Comparison of ENCODE assay signal across 8 mouse cellular contexts in genomic region chrX:74249615-74250014, GRCm38 (mm10). TPM values are rescaled to one million over a fixed set of nuclear protein-coding genes. Genes with fewer than 3 reads are reported as not detected.
DNase-seq lines count a peak whose midpoint lies in the region; ATAC-seq and TF ChIP-seq lines count a peak whose summit lies in the region.

TSS of gene Flna (minus strand) at chrX:74249820.

- H3K4me2 ChIP-seq in hindbrain, embryonic 13.5 days = peak within 1 kb of the TSS; percentile 60

- CTCF ChIA-PET in Patski (lab: Charles Lee) = interaction anchor here (0.8 to 3.7 kb wide), 8 partner anchors 9 to 164 kb away, joined by 3 to 28 read pairs (median 6); partner anchors contain the start of genes Fam3a and Ikbkg

- POLR2A ChIA-PET in Patski (lab: Charles Lee) = interaction anchor here (1.5 kb wide), 1 partner anchor 164 kb away, joined by 4 read pairs; no protein-coding TSS in a partner anchor

- in situ Hi-C loops in Patski (cut with MboI; ENCODE audit: low pct_unique_long_range_greater_than_20kb) = loop anchor here (5.0 kb wide), 2 partner anchors 33 to 163 kb away; partner anchors contain the start of genes Dnase1l1 and Taz

- H3K9ac ChIP-seq in hindbrain, embryonic 13.5 days = peak within 1 kb of the TSS; percentile 68

- H3K9me3 ChIP-seq in hindbrain, embryonic 13.5 days = no peaks in the 10 kb centered on the region

- peak within 1 kb of the TSS; percentile 67 for H3K27ac ChIP-seq in hindbrain, embryonic 13.5 days

- 25% methylated on average over 38 of the region's 38 CpGs for WGBS in hindbrain, embryonic 13.5 days

- peaks cover 3% of the 10 kb centered on the region for H3K27me3 ChIP-seq in Patski
- no peaks in the 10 kb centered on the region for H3K27me3 ChIP-seq in hindbrain, embryonic 13.5 days

- H3K4me3 ChIP-seq in hindbrain, embryonic 13.5 days = peak within 1 kb of the TSS; percentile 43

- no peaks in the 10 kb centered on the region for H3K36me3 ChIP-seq in hindbrain, embryonic 13.5 days

- no peak for ATAC-seq in Patski
- no peak for ATAC-seq in hindbrain, embryonic 13.5 days (ENCODE audit: low FRiP score)

- DNase-seq in Patski (ENCODE audit: low read depth, low spot score) = no peak
- peak; percentile 78 to 81 for DNase-seq in cerebellum, postnatal 14 days
- DNase-seq in gastrocnemius, adult 18-20 months (ENCODE audit: low spot score) = peak; percentile 56
- peak; percentile 40 to 46 for DNase-seq in layer of hippocampus, postnatal 25 days (ENCODE audit: extremely low spot score in 1 of 2, low spot score in 1 of 2)
- peak; percentile 66 for DNase-seq in lung, postnatal 25 days (ENCODE audit: low spot score)
- DNase-seq in retina, postnatal 1 day = peak; percentile 79
- peak; percentile 45 to 57 for DNase-seq in urinary bladder, adult 18-20 months (ENCODE audit: low spot score in 2 of 2)

- TF ChIP-seq CTCF in Patski (IDR thresholded peaks at IDR 0.05) = no peak

- H3K4me1 ChIP-seq in hindbrain, embryonic 13.5 days (replicated peaks) = peaks cover 7% of the 10 kb centered on the region; the same call in 1 of the 2 replicates

RNA-seq across cellular contexts. Expression of gene Flna, which starts in this region (rescaled TPM):
- 888 TPM for polyA plus RNA-seq in Patski (2021)
- 10 to 100 TPM; 30.5 to 50.1 TPM for total RNA-seq in gastrocnemius, adult 18-20 months (2021)
- 88.8 and 111 TPM in 2 replicates for polyA plus RNA-seq in hindbrain, embryonic 13.5 days (2015; fragmentation: Nextera tagmentation; extraction: Ambion mirVana)
- 100 to 1,000 TPM in 1 of 2 experiments, 10 to 100 TPM in 1; 82.6 to 124 TPM for total RNA-seq in layer of hippocampus, postnatal 25 days (2021)
